Mouse (Mus musculus): ENCODE results near the gene Lgals2. TPM values are rescaled to one million over a fixed set of nuclear protein-coding genes. Genes with fewer than 3 reads are reported as not detected.

Gene Lgals2
- polyA plus RNA-seq, 1 experiment from 2014 or later: 15.8 TPM

- no peak overlapping the region for H3K4me2 ChIP-seq (ENCODE audit: low read depth, low read length)
- peaks cover under 1% of the 10 kb centered on the region; the same call in 1 of the 2 replicates for H3K27me3 ChIP-seq (ENCODE audit: control insufficient read depth, insufficient read depth, low read depth, low read length)
- 0 out of 2 replicates have a peak, but pooled peaks have one; percentile 4 for ATAC-seq (ENCODE audit: low read depth)
- no peaks in the 10 kb centered on the region for H3K9me3 ChIP-seq (replicated peaks; ENCODE audit: control insufficient read depth, low read length)
- H3K27ac ChIP-seq (ENCODE audit: low read length): peak overlapping the region; percentile 57
- H3K4me3 ChIP-seq (ENCODE audit: low read depth, low read length): no peak overlapping the region
- no peaks in the 10 kb centered on the region for H3K36me3 ChIP-seq (ENCODE audit: control insufficient read depth, insufficient read depth)
- H3K9ac ChIP-seq (ENCODE audit: low read depth, low read length): no peak overlapping the region
- WGBS (ENCODE audit: insufficient replicate concordance): 8% methylated on average over 12 of the region's 12 CpGs
- peaks cover 31% of the 10 kb centered on the region for H3K4me1 ChIP-seq (ENCODE audit: control insufficient read depth, low read depth, low read length)
Measured at GRCm38 (mm10) chr15:78835200-78836085, 19.9 kb downstream of the Lgals2 start.

GRCm38 (mm10) chr15:78834233-78835005, 20.9 kb downstream of the Lgals2 start:
- no peak for ATAC-seq (ENCODE audit: low read depth)
- peaks cover 27% of the 10 kb centered on the region for H3K4me1 ChIP-seq (ENCODE audit: control insufficient read depth, low read depth, low read length)
- H3K9me3 ChIP-seq (replicated peaks; ENCODE audit: control insufficient read depth, low read length): no peaks in the 10 kb centered on the region
- H3K9ac ChIP-seq (ENCODE audit: low read depth, low read length): no peak overlapping the region
- no peaks in the 10 kb centered on the region for H3K27me3 ChIP-seq (ENCODE audit: control insufficient read depth, insufficient read depth, low read depth, low read length)
- peak overlapping the region; percentile 57; the same call in 1 of the 2 replicates for H3K27ac ChIP-seq (ENCODE audit: low read length)
- no peak overlapping the region for H3K4me3 ChIP-seq (ENCODE audit: low read depth, low read length)
- H3K36me3 ChIP-seq (ENCODE audit: control insufficient read depth, insufficient read depth): no peaks in the 10 kb centered on the region
- no peak overlapping the region for H3K4me2 ChIP-seq (ENCODE audit: low read depth, low read length)
- WGBS (ENCODE audit: insufficient replicate concordance): 39% methylated on average over 10 of the region's 10 CpGs

GRCm38 (mm10) chr15:78833582-78833981, 21.7 kb downstream of the Lgals2 start:
- Histone ChIP-seq H3K27me3 (ENCODE audit: control insufficient read depth, insufficient read depth, low read depth, low read length) (no peaks in the 10 kb centered on the region), H3K4me2 (ENCODE audit: low read depth, low read length) (no peak overlapping the region), H3K4me3 (ENCODE audit: low read depth, low read length) (no peak overlapping the region), H3K36me3 (ENCODE audit: control insufficient read depth, insufficient read depth) (no peaks in the 10 kb centered on the region), H3K9me3 (replicated peaks; ENCODE audit: control insufficient read depth, low read length) (no peaks in the 10 kb centered on the region), H3K4me1 (ENCODE audit: control insufficient read depth, low read depth, low read length) (peaks cover 27% of the 10 kb centered on the region), H3K9ac (ENCODE audit: low read depth, low read length) (no peak overlapping the region), H3K27ac (ENCODE audit: low read length) (no peak overlapping the region)
- WGBS (ENCODE audit: insufficient replicate concordance): 59% methylated on average over 3 of the region's 3 CpGs
- no peak for ATAC-seq (ENCODE audit: low read depth)

DNA sequence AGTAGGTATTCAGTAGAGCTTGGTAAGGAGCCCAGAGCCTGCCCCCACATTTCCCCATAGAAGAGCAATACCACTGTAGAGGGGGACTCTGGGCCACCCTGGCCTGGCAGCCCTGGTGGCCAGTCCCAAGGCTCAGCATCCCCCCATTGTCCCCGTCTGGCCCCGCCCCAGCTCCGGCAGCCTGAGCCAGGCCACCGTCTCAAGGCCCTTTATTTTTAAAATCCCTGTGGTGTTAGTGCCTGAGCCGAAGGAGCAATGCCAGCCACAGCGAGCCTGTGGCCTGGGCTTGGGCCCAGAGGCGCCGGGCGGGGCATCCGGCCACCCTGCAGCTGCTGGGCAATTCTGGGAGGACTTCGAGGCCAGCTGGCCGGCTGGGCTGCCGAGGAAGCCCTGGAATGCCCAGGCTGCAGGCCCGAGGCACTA, 22.6 kb downstream of the Lgals2 start:
- WGBS (ENCODE audit: insufficient replicate concordance): 51% methylated on average over 14 of the region's 14 CpGs
- Histone ChIP-seq H3K4me3 (ENCODE audit: low read depth, low read length) (no peak overlapping the region), H3K27me3 (ENCODE audit: control insufficient read depth, insufficient read depth, low read depth, low read length) (no peaks in the 10 kb centered on the region), H3K9ac (ENCODE audit: low read depth, low read length) (no peak overlapping the region; the same call in 1 of the 2 replicates), H3K27ac (ENCODE audit: low read length) (peak overlapping the region; percentile 80), H3K4me2 (ENCODE audit: low read depth, low read length) (no peak overlapping the region), H3K36me3 (ENCODE audit: control insufficient read depth, insufficient read depth) (no peaks in the 10 kb centered on the region), H3K4me1 (ENCODE audit: control insufficient read depth, low read depth, low read length) (peaks cover 27% of the 10 kb centered on the region), H3K9me3 (replicated peaks; ENCODE audit: control insufficient read depth, low read length) (no peaks in the 10 kb centered on the region)
- ATAC-seq (ENCODE audit: low read depth): peak; percentile 20

DNA sequence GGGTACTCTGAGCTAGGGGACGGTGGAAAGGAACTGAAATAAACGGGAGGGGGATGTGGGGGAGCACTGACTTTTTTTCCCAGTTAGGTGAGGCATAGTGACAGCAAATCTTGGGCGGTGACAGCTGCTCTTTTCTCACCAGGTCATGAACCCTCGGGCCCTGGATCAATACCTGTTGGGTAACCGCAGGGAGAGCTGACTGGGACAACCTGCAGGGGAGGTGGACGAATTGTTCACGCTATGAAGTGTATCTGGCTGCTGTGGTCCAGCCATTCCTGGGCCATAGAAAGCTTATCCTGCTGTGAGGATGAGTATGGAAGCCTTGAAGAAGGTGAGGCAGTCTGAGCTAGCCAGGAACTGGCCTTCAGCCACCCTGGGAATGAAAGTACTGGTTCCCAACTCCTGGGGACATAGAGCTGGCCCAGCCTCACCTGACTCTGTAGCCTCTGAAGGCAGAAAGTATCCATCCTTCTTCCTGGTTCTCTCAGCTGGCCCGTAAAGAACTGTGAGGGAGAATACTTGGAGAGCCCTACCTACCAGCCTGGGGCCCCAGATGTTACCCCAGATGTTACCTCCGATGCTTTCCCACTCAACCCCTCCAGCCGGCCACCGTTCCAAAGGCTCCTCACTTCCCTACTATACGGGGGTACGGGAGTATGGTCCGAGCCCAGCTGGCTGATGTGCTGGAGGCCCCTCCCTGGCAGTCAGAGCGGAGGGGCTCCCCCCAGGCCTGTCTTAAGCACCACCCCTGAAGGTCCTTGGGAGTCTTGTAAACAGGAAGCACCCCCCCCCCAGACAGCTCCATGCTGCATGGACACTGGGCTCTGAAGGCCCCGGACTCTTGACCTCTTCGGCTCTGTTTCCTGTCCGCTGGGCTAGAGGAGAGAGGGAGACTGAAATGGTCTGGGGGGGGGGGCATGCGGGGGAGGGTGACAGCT, 23.3 kb downstream of the Lgals2 start:
- Histone ChIP-seq H3K4me2 (ENCODE audit: low read depth, low read length) (peak overlapping the region; percentile 17; the same call in 1 of the 2 replicates), H3K27me3 (ENCODE audit: control insufficient read depth, insufficient read depth, low read depth, low read length) (no peaks in the 10 kb centered on the region), H3K4me3 (ENCODE audit: low read depth, low read length) (no peak overlapping the region), H3K9me3 (replicated peaks; ENCODE audit: control insufficient read depth, low read length) (no peaks in the 10 kb centered on the region), H3K4me1 (ENCODE audit: control insufficient read depth, low read depth, low read length) (peaks cover 27% of the 10 kb centered on the region), H3K27ac (ENCODE audit: low read length) (peak overlapping the region; percentile 80), H3K36me3 (ENCODE audit: control insufficient read depth, insufficient read depth) (no peaks in the 10 kb centered on the region), H3K9ac (ENCODE audit: low read depth, low read length) (no peak overlapping the region)
- peak; percentile 64 for ATAC-seq (ENCODE audit: low read depth)
- 49% methylated on average over 19 of the region's 19 CpGs for WGBS (ENCODE audit: insufficient replicate concordance)

DNA sequence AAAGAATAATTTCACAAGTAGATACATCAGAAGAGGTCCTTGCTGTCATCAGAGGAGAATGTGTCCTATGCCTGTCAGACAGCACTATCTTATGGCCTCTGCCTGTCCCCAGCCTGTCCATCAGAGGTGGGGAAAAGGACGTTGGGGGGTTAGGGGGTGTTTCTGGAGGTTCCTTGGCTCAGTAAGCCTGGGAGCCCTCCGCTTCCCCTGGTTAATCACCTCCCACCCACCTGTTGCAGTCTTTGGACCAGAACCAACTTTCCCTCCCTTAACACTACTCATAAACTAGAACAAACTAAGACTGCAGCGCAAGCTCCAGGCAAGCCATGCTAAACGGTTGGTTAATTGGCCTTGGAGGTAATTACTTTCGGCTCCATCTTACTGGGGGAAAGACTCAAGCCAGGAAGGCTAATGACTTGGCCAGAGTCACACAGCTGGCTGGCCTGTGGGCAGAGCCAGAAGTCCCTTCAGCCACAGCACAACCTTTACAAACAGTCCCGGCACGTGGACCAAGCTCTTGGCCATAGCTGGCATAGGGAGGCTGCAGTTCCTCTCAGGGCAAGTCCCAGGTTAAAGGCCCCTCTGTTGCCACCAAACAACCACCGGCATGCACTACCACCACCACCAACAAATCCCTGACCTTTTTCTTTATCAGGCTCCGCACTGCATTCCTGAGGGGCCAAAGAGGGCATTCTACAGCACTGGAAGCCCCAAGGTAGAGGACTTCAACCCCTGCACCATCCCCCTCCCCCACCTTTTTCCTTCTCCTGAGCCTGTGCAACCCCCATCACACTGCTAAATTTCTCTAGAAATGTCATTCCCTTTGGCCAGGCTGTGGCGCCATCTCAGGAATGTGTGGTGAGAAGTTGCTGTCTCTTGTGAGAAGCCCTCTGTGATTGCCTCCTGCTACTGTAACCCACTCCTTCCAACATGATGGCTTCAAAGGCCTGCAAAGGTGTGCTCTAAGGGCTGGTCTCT, 24.3 kb downstream of the Lgals2 start:
- ATAC-seq (ENCODE audit: low read depth): no peak
- no peaks in the 10 kb centered on the region for H3K9me3 ChIP-seq (replicated peaks; ENCODE audit: control insufficient read depth, low read length)
- H3K27me3 ChIP-seq (ENCODE audit: control insufficient read depth, insufficient read depth, low read depth, low read length): no peaks in the 10 kb centered on the region
- H3K27ac ChIP-seq (ENCODE audit: low read length): peak overlapping the region; percentile 80
- peaks cover 27% of the 10 kb centered on the region for H3K4me1 ChIP-seq (ENCODE audit: control insufficient read depth, low read depth, low read length)
- WGBS (ENCODE audit: insufficient replicate concordance): 52% methylated on average over 10 of the region's 10 CpGs
- no peak overlapping the region for H3K4me3 ChIP-seq (ENCODE audit: low read depth, low read length)
- no peaks in the 10 kb centered on the region for H3K36me3 ChIP-seq (ENCODE audit: control insufficient read depth, insufficient read depth)
- no peak overlapping the region for H3K9ac ChIP-seq (ENCODE audit: low read depth, low read length)
- H3K4me2 ChIP-seq (ENCODE audit: low read depth, low read length): no peak overlapping the region

DNA sequence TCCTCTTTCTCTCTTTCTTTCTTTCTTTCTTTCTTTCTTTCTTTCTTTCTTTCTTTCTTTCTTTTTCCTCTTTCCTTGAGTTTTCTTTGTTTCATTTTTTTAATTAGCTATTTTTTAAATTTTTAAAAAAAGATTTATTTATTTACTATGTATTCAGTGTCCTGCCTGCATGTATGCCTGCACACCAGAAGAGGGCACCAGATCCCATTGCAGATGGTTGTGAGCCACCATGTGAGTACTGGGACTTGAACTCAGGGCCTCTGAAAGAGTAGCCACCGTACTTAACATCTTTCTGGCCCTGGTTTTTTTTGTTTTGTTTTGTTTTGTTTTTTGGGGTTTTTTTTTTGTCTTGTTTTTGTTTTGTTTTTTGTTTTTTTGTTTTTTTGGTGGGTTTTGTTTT, 25.7 kb downstream of the Lgals2 start:
- Histone ChIP-seq H3K4me2 (ENCODE audit: low read depth, low read length) (no peak overlapping the region), H3K27me3 (ENCODE audit: control insufficient read depth, insufficient read depth, low read depth, low read length) (no peaks in the 10 kb centered on the region), H3K9ac (ENCODE audit: low read depth, low read length) (no peak overlapping the region), H3K4me3 (ENCODE audit: low read depth, low read length) (no peak overlapping the region), H3K9me3 (replicated peaks; ENCODE audit: control insufficient read depth, low read length) (no peaks in the 10 kb centered on the region), H3K36me3 (ENCODE audit: control insufficient read depth, insufficient read depth) (no peaks in the 10 kb centered on the region), H3K4me1 (ENCODE audit: control insufficient read depth, low read depth, low read length) (peaks cover 15% of the 10 kb centered on the region), H3K27ac (ENCODE audit: low read length) (no peak overlapping the region)
- WGBS (ENCODE audit: insufficient replicate concordance): 74% methylated on average over 1 of the region's 1 CpGs
- no peak for ATAC-seq (ENCODE audit: low read depth)
